10 mouse cellular contexts compared by ENCODE assay signal in the genomic region with DNA sequence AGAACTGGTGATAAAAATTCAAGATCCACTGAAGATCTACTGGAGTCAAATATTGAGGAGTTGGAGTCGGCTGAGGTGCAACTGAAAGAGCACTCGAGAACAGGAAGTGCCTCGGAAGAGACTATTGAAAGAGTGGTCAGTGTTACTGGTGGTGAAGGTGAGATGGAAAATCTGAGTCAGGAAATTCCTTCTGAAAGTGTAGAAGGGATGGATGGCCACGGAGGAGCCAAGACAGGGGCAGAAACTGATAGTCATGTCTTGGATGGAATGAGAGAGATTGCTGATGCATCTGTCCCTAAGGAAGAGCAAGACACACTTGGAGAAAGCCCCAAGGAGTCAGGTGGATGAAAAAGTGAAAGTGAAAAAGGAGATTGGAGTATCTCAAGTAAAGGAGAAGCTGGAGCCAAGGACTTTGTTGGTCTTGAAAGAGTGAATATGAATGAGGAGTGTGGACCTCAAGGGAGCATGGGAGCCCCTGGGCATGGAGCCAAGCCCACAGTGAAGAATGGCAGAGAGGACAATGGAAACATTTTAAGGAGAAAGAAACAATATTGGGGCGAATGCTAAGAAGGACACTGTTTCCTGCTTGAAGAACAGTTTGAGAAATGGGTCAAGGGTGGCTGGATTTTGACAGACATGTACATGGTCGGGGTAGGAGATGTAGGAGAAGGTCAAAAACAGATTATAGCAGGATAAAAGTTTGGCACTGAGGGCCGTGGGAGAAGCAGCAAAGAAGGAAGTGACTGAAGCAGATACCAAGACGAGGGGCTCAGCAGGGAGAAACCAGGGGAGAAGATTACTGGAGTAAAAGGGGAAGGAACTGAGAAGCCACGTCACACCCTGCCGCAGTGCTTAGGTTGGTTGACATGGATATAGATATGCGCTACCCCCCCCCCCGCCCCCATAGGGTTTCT. TPM values are rescaled to one million over a fixed set of nuclear protein-coding genes. Genes with fewer than 3 reads are reported as not detected.
DNase-seq lines count a peak whose midpoint lies in the region; ATAC-seq and TF ChIP-seq lines count a peak whose summit lies in the region.
"Had no signal": no experiment of that assay in that cellular context is flagged by ENCODE, and none has a peak within 500 bp of the region (broad histone marks: within the 10 kb centered on the region; RNA-seq: fewer than 3 reads in every experiment).

No protein-coding gene starts in this region.

- H3K27ac ChIP-seq in hindbrain, postnatal 0 days = no peak overlapping the region
- no peak overlapping the region for H3K27ac ChIP-seq in hindbrain, embryonic 11.5 days (ENCODE audit: low read depth, low read length)
- no peak overlapping the region; the same call in 1 of the 2 replicates for H3K27ac ChIP-seq in CH12.LX (ENCODE audit: insufficient read depth, low read depth)
- H3K27ac ChIP-seq in thymus, adult 2 months (ENCODE audit: control insufficient read depth, insufficient read depth, low read length) = no peak overlapping the region
- H3K27ac ChIP-seq: hindbrain, embryonic 12.5 days had no signal

- 77% methylated on average over 12 of the region's 12 CpGs for WGBS in hindbrain, postnatal 0 days
- WGBS in hindbrain, embryonic 11.5 days = 85% methylated on average over 12 of the region's 12 CpGs
- WGBS in thymus, adult 2 months = 10% methylated on average over 12 of the region's 12 CpGs

- H3K27me3 ChIP-seq in hindbrain, postnatal 0 days (ENCODE audit: insufficient read depth, low read length) = no peaks in the 10 kb centered on the region
- no peaks in the 10 kb centered on the region for H3K27me3 ChIP-seq in hindbrain, embryonic 11.5 days (ENCODE audit: control insufficient read depth, insufficient read depth, low read length)
- H3K27me3 ChIP-seq in CH12.LX (replicated peaks) = peaks cover 3% of the 10 kb centered on the region
- no peaks in the 10 kb centered on the region for H3K27me3 ChIP-seq in thymus, adult 2 months (ENCODE audit: control insufficient read depth, insufficient read depth, low read length)
- H3K27me3 ChIP-seq: hindbrain, embryonic 12.5 days had no signal

- TF ChIP-seq RAD21 in CH12.LX (IDR thresholded peaks at IDR 0.05; ENCODE audit: low read depth, low read length) = no peak

- DNase-seq in hindbrain, postnatal 0 days (ENCODE audit: low spot score) = peak; percentile 39
- DNase-seq in hindbrain, embryonic 11.5 days (ENCODE audit: low spot score) = no peak
- DNase-seq in CH12.LX (ENCODE audit: extremely low read depth) = peak; percentile 67
- no peak for DNase-seq in gastrocnemius, adult 18-20 months (ENCODE audit: low spot score)
- DNase-seq in thymus, adult 2 months = no peak
- DNase-seq in urinary bladder, postnatal 25 days (ENCODE audit: low spot score) = no peak
- DNase-seq: cerebellum, adult 18-20 months had no signal

- TF ChIP-seq CTCF in hindbrain, postnatal 0 days (IDR thresholded peaks at IDR 0.05; ENCODE audit: low read depth) = no peak
- no peak for TF ChIP-seq CTCF in CH12.LX (conservative IDR thresholded peaks at IDR 0.05 in 1 of 2, IDR thresholded peaks at IDR 0.05 in 1 of 2; ENCODE audit: low read depth in 2 of 2, low read length in 2 of 2)
- TF ChIP-seq CTCF in thymus, adult 2 months (IDR thresholded peaks at IDR 0.05; ENCODE audit: borderline replicate concordance, control insufficient read depth, extremely low read depth, insufficient read depth, low read length, poor library complexity) = no peak

- H3K4me3 ChIP-seq in hindbrain, postnatal 0 days (ENCODE audit: low read length) = no peak overlapping the region
- no peak overlapping the region for H3K4me3 ChIP-seq in hindbrain, embryonic 11.5 days (ENCODE audit: low read depth, low read length)
- peak overlapping the region; percentile 30 to 56 (median 42) for H3K4me3 ChIP-seq in CH12.LX (replicated peaks in 1 of 3; ENCODE audit: low read depth in 2 of 3, low read length in 2 of 3, poor library complexity in 1 of 3)
- H3K4me3 ChIP-seq in thymus, adult 2 months (ENCODE audit: control insufficient read depth, insufficient read depth, low read length) = no peak overlapping the region

- in situ Hi-C loops in CH12.LX (cut with MboI; ENCODE audit: low pct_ligation_motif_present, low pct_unique_long_range_greater_than_20kb, low sequenced_read_pairs) = no loop called here

- no peak for TF ChIP-seq POLR2A in CH12.LX (IDR thresholded peaks at IDR 0.05; ENCODE audit: low read depth, low read length)
- TF ChIP-seq POLR2A in thymus, adult 2 months (IDR thresholded peaks at IDR 0.05; ENCODE audit: control insufficient read depth, extremely low read depth, insufficient read depth, low read length, poor library complexity) = no peak

- H3K36me3 ChIP-seq in hindbrain, postnatal 0 days (ENCODE audit: insufficient read depth, low read length) = no peaks in the 10 kb centered on the region
- H3K36me3 ChIP-seq in hindbrain, embryonic 11.5 days (ENCODE audit: control insufficient read depth, insufficient read depth, low read length) = no peaks in the 10 kb centered on the region
- no peaks in the 10 kb centered on the region for H3K36me3 ChIP-seq in CH12.LX (replicated peaks in 1 of 2; ENCODE audit: control insufficient read depth in 1 of 2, insufficient read depth in 1 of 2, low read length in 1 of 2)
- H3K36me3 ChIP-seq in thymus, adult 2 months (ENCODE audit: control insufficient read depth, insufficient read depth, low read length) = no peaks in the 10 kb centered on the region
- H3K36me3 ChIP-seq: hindbrain, embryonic 12.5 days had no signal

- dilution Hi-C loops in CH12.LX (cut with MboI; ENCODE audit: extremely low pct_ligation_motif_present, extremely low pct_unique_long_range_greater_than_20kb, low sequenced_read_pairs) = no loop called here

- peaks cover 16% of the 10 kb centered on the region for H3K4me1 ChIP-seq in hindbrain, postnatal 0 days (ENCODE audit: insufficient read depth, low read length)
- H3K4me1 ChIP-seq in hindbrain, embryonic 11.5 days (replicated peaks; ENCODE audit: control insufficient read depth, insufficient read depth, low read length) = no peaks in the 10 kb centered on the region
- peaks cover 6 to 31% of the 10 kb centered on the region in 2 experiments for H3K4me1 ChIP-seq in CH12.LX (ENCODE audit: control insufficient read depth in 1 of 2, insufficient read depth in 2 of 2)
- peaks cover 28% of the 10 kb centered on the region for H3K4me1 ChIP-seq in thymus, adult 2 months (replicated peaks; ENCODE audit: control insufficient read depth, insufficient read depth, low read length)

- H3K79me2 ChIP-seq in CH12.LX (replicated peaks; ENCODE audit: control insufficient read depth, extremely low read depth, insufficient read depth, poor library complexity, severe bottlenecking) = no peaks in the 10 kb centered on the region

- no peaks in the 10 kb centered on the region for H3K9me3 ChIP-seq in hindbrain, postnatal 0 days (ENCODE audit: low read length)
- H3K9me3 ChIP-seq in hindbrain, embryonic 11.5 days (ENCODE audit: control insufficient read depth, low read length) = no peaks in the 10 kb centered on the region
- no peaks in the 10 kb centered on the region for H3K9me3 ChIP-seq in CH12.LX (replicated peaks; ENCODE audit: low read length)
- H3K9me3 ChIP-seq: hindbrain, embryonic 12.5 days had no signal

- ATAC-seq in hindbrain, postnatal 0 days = no peak
- ATAC-seq in hindbrain, embryonic 11.5 days (ENCODE audit: low FRiP score) = no peak
- ATAC-seq in hematopoietic stem cell, adult 5-6 weeks (replicated peaks in 1 of 2; ENCODE audit: insufficient read depth in 1 of 2, low FRiP score in 2 of 2, low TSS enrichment in 1 of 2, low read depth in 1 of 2, poor library complexity in 2 of 2, severe bottlenecking in 2 of 2) = peak; percentile 60 to 70
- ATAC-seq in monocyte, adult 5-6 weeks (replicated peaks; ENCODE audit: insufficient number of reproducible peaks, low FRiP score, low TSS enrichment, poor library complexity, severe bottlenecking) = peak; percentile 57

- H3K4me2 ChIP-seq in hindbrain, postnatal 0 days (ENCODE audit: low read depth, low read length) = peak overlapping the region; percentile 23
- no peak overlapping the region for H3K4me2 ChIP-seq in hindbrain, embryonic 11.5 days (replicated peaks; ENCODE audit: low read depth, low read length)
- peak overlapping the region; percentile 86 for H3K4me2 ChIP-seq in CH12.LX (ENCODE audit: insufficient read depth, low read depth, poor library complexity, severe bottlenecking)

- no peak overlapping the region for H3K9ac ChIP-seq in hindbrain, postnatal 0 days (replicated peaks; ENCODE audit: low read length)
- H3K9ac ChIP-seq in hindbrain, embryonic 11.5 days (ENCODE audit: low read depth, low read length) = no peak overlapping the region
- H3K9ac ChIP-seq in CH12.LX (ENCODE audit: insufficient read depth, low read depth) = peak overlapping the region; percentile 12; the same call in 1 of the 2 replicates
- H3K9ac ChIP-seq: hindbrain, embryonic 12.5 days had no signal

- peak; percentile 90 for TF ChIP-seq EP300 in CH12.LX (IDR thresholded peaks at IDR 0.05; ENCODE audit: low read length)

RNA-seq across cellular contexts. Expression of a gene that starts 2.0 kb away (rescaled TPM):
- total RNA-seq in hindbrain, postnatal 0 days (2014; rRNA removed) = 78.0 and 79.0 TPM in 2 replicates
- polyA plus RNA-seq in hindbrain, postnatal 0 days (2015; fragmentation: Nextera tagmentation; extraction: Ambion mirVana) = 75.0 and 79.6 TPM in 2 replicates
- polyA plus RNA-seq in hindbrain, embryonic 11.5 days (2014; fragmentation: Nextera tagmentation; extraction: Ambion mirVana) = 21.2 and 22.2 TPM in 2 replicates
- 2.7 and 2.8 TPM in 2 replicates for total RNA-seq in CH12.LX (2012; rRNA removed)
- 0.75 and 0.96 TPM in 2 replicates for total RNA-seq in CH12.LX (2014; rRNA removed)
- 1.2 and 2.4 TPM in 2 replicates for polyA plus RNA-seq in CH12.LX (2012; ENCODE audit: insufficient read length, low read depth)
- total RNA-seq in hematopoietic stem cell, adult 5-6 weeks (2017) = 3.2 and 4.4 TPM in 2 replicates
- total RNA-seq in monocyte, adult 5-6 weeks (2017) = 2.4 to 6.9 TPM (median 4.7 TPM) in 3 replicates
- total RNA-seq in gastrocnemius, adult 18-20 months (2021) = 1 to 10 TPM; 5.5 to 5.8 TPM
- polyA plus RNA-seq in thymus, adult 2 months (2012; rRNA removed) = 20.0 and 22.6 TPM in 2 replicates

RNA-seq across cellular contexts. Expression of a gene that starts 8.8 kb away (rescaled TPM):
- 3.8 and 4.8 TPM in 2 replicates for total RNA-seq in hindbrain, postnatal 0 days (2014; rRNA removed)
- polyA plus RNA-seq in hindbrain, postnatal 0 days (2015; fragmentation: Nextera tagmentation; extraction: Ambion mirVana) = not detected in 2 replicates
- 0.34 TPM in 1 of 2 replicates, not detected in the other for polyA plus RNA-seq in hindbrain, embryonic 11.5 days (2014; fragmentation: Nextera tagmentation; extraction: Ambion mirVana)
- total RNA-seq in CH12.LX (2012; rRNA removed) = 0.25 and 0.34 TPM in 2 replicates
- 0.23 TPM in 1 of 2 replicates, not detected in the other for total RNA-seq in CH12.LX (2014; rRNA removed)
- polyA plus RNA-seq in CH12.LX (2012; ENCODE audit: insufficient read length, low read depth) = 0.33 TPM in 1 of 2 replicates, not detected in the other
- total RNA-seq in hematopoietic stem cell, adult 5-6 weeks (2017) = 0.69 and 2.8 TPM in 2 replicates
- 0.29 TPM in 1 of 3 replicates, not detected in the others for total RNA-seq in monocyte, adult 5-6 weeks (2017)
- under 1 TPM; 0.21 to 0.30 TPM for total RNA-seq in gastrocnemius, adult 18-20 months (2021)
- polyA plus RNA-seq in thymus, adult 2 months (2012; rRNA removed) = 3.3 and 3.5 TPM in 2 replicates

RNA-seq across cellular contexts. Expression of a gene that starts 22.1 kb away (rescaled TPM):
- 1,468 and 1,477 TPM in 2 replicates for total RNA-seq in hindbrain, postnatal 0 days (2014; rRNA removed)
- polyA plus RNA-seq in hindbrain, postnatal 0 days (2015; fragmentation: Nextera tagmentation; extraction: Ambion mirVana) = 3,076 and 3,214 TPM in 2 replicates
- 3,904 and 4,056 TPM in 2 replicates for polyA plus RNA-seq in hindbrain, embryonic 11.5 days (2014; fragmentation: Nextera tagmentation; extraction: Ambion mirVana)
- 818 and 982 TPM in 2 replicates for total RNA-seq in CH12.LX (2012; rRNA removed)
- total RNA-seq in CH12.LX (2014; rRNA removed) = 932 and 999 TPM in 2 replicates
- polyA plus RNA-seq in CH12.LX (2012; ENCODE audit: insufficient read length, low read depth) = 1,768 and 1,993 TPM in 2 replicates
- total RNA-seq in hematopoietic stem cell, adult 5-6 weeks (2017) = 878 and 953 TPM in 2 replicates
- 931 to 1,266 TPM (median 1,127 TPM) in 3 replicates for total RNA-seq in monocyte, adult 5-6 weeks (2017)
- 10 to 100 TPM; 48.4 to 74.2 TPM for total RNA-seq in gastrocnemius, adult 18-20 months (2021)
- polyA plus RNA-seq in thymus, adult 2 months (2012; rRNA removed) = 1,557 and 1,580 TPM in 2 replicates

RNA-seq across cellular contexts. Expression of a gene that starts 24.1 kb away (rescaled TPM):
- total RNA-seq in hindbrain, postnatal 0 days (2014; rRNA removed) = 56.8 and 58.8 TPM in 2 replicates
- polyA plus RNA-seq in hindbrain, postnatal 0 days (2015; fragmentation: Nextera tagmentation; extraction: Ambion mirVana) = 27.4 and 27.7 TPM in 2 replicates
- polyA plus RNA-seq in hindbrain, embryonic 11.5 days (2014; fragmentation: Nextera tagmentation; extraction: Ambion mirVana) = 38.8 and 44.3 TPM in 2 replicates
- 28.8 and 31.1 TPM in 2 replicates for total RNA-seq in CH12.LX (2012; rRNA removed)
- 18.0 and 20.4 TPM in 2 replicates for total RNA-seq in CH12.LX (2014; rRNA removed)
- polyA plus RNA-seq in CH12.LX (2012; ENCODE audit: insufficient read length, low read depth) = 29.3 and 30.2 TPM in 2 replicates
- 7.9 and 12.0 TPM in 2 replicates for total RNA-seq in hematopoietic stem cell, adult 5-6 weeks (2017)
- 8.7 to 20.2 TPM (median 11.6 TPM) in 3 replicates for total RNA-seq in monocyte, adult 5-6 weeks (2017)
- 10 to 100 TPM; 18.3 to 22.1 TPM for total RNA-seq in gastrocnemius, adult 18-20 months (2021)
- polyA plus RNA-seq in thymus, adult 2 months (2012; rRNA removed) = 127 and 149 TPM in 2 replicates

RNA-seq across cellular contexts. Expression of a gene that starts 38.6 kb away (rescaled TPM):
- 46.3 and 49.3 TPM in 2 replicates for total RNA-seq in hindbrain, postnatal 0 days (2014; rRNA removed)
- 36.5 and 41.7 TPM in 2 replicates for polyA plus RNA-seq in hindbrain, postnatal 0 days (2015; fragmentation: Nextera tagmentation; extraction: Ambion mirVana)
- polyA plus RNA-seq in hindbrain, embryonic 11.5 days (2014; fragmentation: Nextera tagmentation; extraction: Ambion mirVana) = 51.2 and 55.7 TPM in 2 replicates
- total RNA-seq in CH12.LX (2012; rRNA removed) (0.51 and 0.59 TPM in 2 replicates), CH12.LX (2014; rRNA removed) (not detected in 2 replicates)
- 0.50 and 1.5 TPM in 2 replicates for polyA plus RNA-seq in CH12.LX (2012; ENCODE audit: insufficient read length, low read depth)
- 1.2 TPM in 1 of 2 replicates, not detected in the other for total RNA-seq in hematopoietic stem cell, adult 5-6 weeks (2017)
- 2.0 to 5.9 TPM in 2 of 3 replicates, not detected in the other for total RNA-seq in monocyte, adult 5-6 weeks (2017)
- total RNA-seq in gastrocnemius, adult 18-20 months (2021) = 1 to 10 TPM; 4.0 to 5.6 TPM
- 17.3 and 21.6 TPM in 2 replicates for polyA plus RNA-seq in thymus, adult 2 months (2012; rRNA removed)

Comparison
In these comparisons a context has a peak if more than half of its experiments do, and no peak if none do; other contexts are left out.
1. DNase-seq: peak in hindbrain, postnatal 0 days (single experiment) and CH12.LX (single experiment); none in hindbrain, embryonic 11.5 days (single experiment), gastrocnemius, adult 18-20 months (single experiment), thymus, adult 2 months (single experiment) and urinary bladder, postnatal 25 days (single experiment).
2. ATAC-seq: peak in hematopoietic stem cell, adult 5-6 weeks (2 of 2) and monocyte, adult 5-6 weeks (single experiment); none in hindbrain, postnatal 0 days (single experiment) and hindbrain, embryonic 11.5 days (single experiment).
3. H3K4me3 ChIP-seq: peak in CH12.LX (3 of 3); none in hindbrain, postnatal 0 days (single experiment), hindbrain, embryonic 11.5 days (single experiment) and thymus, adult 2 months (single experiment).
4. RNA of a gene that starts 2.0 kb away (total RNA-seq): 78.0 to 79.0 TPM in hindbrain, postnatal 0 days; 5.5 to 5.8 TPM in gastrocnemius, adult 18-20 months, 3.2 to 4.4 TPM in hematopoietic stem cell, adult 5-6 weeks, 0.75 to 2.8 TPM in CH12.LX and 2.4 to 6.9 TPM in monocyte, adult 5-6 weeks; every median in the first group is over 10 times any median in the second.
5. RNA of a gene that starts 22.1 kb away (total RNA-seq): 1,468 to 1,477 TPM in hindbrain, postnatal 0 days, 818 to 999 TPM in CH12.LX, 878 to 953 TPM in hematopoietic stem cell, adult 5-6 weeks and 931 to 1,266 TPM in monocyte, adult 5-6 weeks; 48.4 to 74.2 TPM in gastrocnemius, adult 18-20 months; every median in the first group is over 10 times any median in the second.